Mouse (Mus musculus): ENCODE measurements around the gene Tmco3. TPM values are rescaled to one million over a fixed set of nuclear protein-coding genes. Genes with fewer than 3 reads are reported as not detected.

The Tmco3 gene
- polyA plus RNA-seq, 1 experiment from 2014 or later = 54.7 TPM

GRCm38 (mm10) chr8:13350052-13350451, 62.1 kb downstream of the Tmco3 start:
- H3K4me3 ChIP-seq (replicated peaks) = no peak overlapping the region
- H3K36me3 ChIP-seq = peaks cover 71% of the 10 kb centered on the region
- H3K27me3 ChIP-seq (replicated peaks) = no peaks in the 10 kb centered on the region
- WGBS = 89% methylated on average over 7 of the region's 7 CpGs
- no peak overlapping the region for H3K9ac ChIP-seq (replicated peaks)
- H3K27ac ChIP-seq (replicated peaks) = no peak overlapping the region
- H3K4me1 ChIP-seq = 0 out of 2 replicates have a peak, but pooled peaks cover 5% of the 10 kb centered on the region
- no peak overlapping the region for H3K4me2 ChIP-seq
- H3K9me3 ChIP-seq (replicated peaks) = no peaks in the 10 kb centered on the region
- no peak for ATAC-seq (ENCODE audit: low FRiP score)

GRCm38 (mm10) chr8:13351593-13351992, 63.6 kb downstream of the Tmco3 start:
- Histone ChIP-seq H3K4me1 (0 out of 2 replicates have a peak, but pooled peaks cover 5% of the 10 kb centered on the region), H3K36me3 (peaks cover 70% of the 10 kb centered on the region), H3K9me3 (replicated peaks) (no peaks in the 10 kb centered on the region), H3K27ac (replicated peaks) (no peak overlapping the region), H3K9ac (replicated peaks) (no peak overlapping the region), H3K27me3 (replicated peaks) (no peaks in the 10 kb centered on the region), H3K4me3 (replicated peaks) (no peak overlapping the region), H3K4me2 (no peak overlapping the region)
- no peak for ATAC-seq (ENCODE audit: low FRiP score)
- WGBS = 94% methylated on average over 5 of the region's 5 CpGs

GRCm38 (mm10) chr8:13352601-13353000, 64.6 kb downstream of the Tmco3 start:
- H3K4me3 ChIP-seq (replicated peaks) = no peak overlapping the region
- no peaks in the 10 kb centered on the region for H3K9me3 ChIP-seq (replicated peaks)
- no peak overlapping the region for H3K4me2 ChIP-seq
- 0 out of 2 replicates have a peak, but pooled peaks cover 5% of the 10 kb centered on the region for H3K4me1 ChIP-seq
- ATAC-seq (ENCODE audit: low FRiP score) = no peak
- WGBS = 87% methylated on average over 8 of the region's 8 CpGs
- H3K27ac ChIP-seq (replicated peaks) = no peak overlapping the region
- H3K36me3 ChIP-seq = peaks cover 70% of the 10 kb centered on the region
- H3K9ac ChIP-seq (replicated peaks) = no peak overlapping the region
- H3K27me3 ChIP-seq (replicated peaks) = no peaks in the 10 kb centered on the region

GRCm38 (mm10) chr8:13353155-13353833, 65.3 kb downstream of the Tmco3 start:
- Histone ChIP-seq H3K9ac (replicated peaks) (no peak overlapping the region), H3K27me3 (replicated peaks) (no peaks in the 10 kb centered on the region), H3K36me3 (peaks cover 70% of the 10 kb centered on the region), H3K4me3 (replicated peaks) (no peak overlapping the region), H3K4me1 (0 out of 2 replicates have a peak, but pooled peaks cover 5% of the 10 kb centered on the region), H3K9me3 (replicated peaks) (no peaks in the 10 kb centered on the region), H3K4me2 (no peak overlapping the region), H3K27ac (replicated peaks) (no peak overlapping the region)
- WGBS = 86% methylated on average over 9 of the region's 9 CpGs
- ATAC-seq (ENCODE audit: low FRiP score) = no peak

GRCm38 (mm10) chr8:13353883-13354282, 65.9 kb downstream of the Tmco3 start:
- Histone ChIP-seq H3K4me2 (no peak overlapping the region), H3K9me3 (replicated peaks) (no peaks in the 10 kb centered on the region), H3K27me3 (replicated peaks) (no peaks in the 10 kb centered on the region), H3K36me3 (peaks cover 70% of the 10 kb centered on the region), H3K9ac (replicated peaks) (no peak overlapping the region), H3K27ac (replicated peaks) (no peak overlapping the region), H3K4me1 (0 out of 2 replicates have a peak, but pooled peaks cover 5% of the 10 kb centered on the region), H3K4me3 (replicated peaks) (no peak overlapping the region)
- WGBS = 83% methylated on average over 4 of the region's 4 CpGs
- no peak for ATAC-seq (ENCODE audit: low FRiP score)

GRCm38 (mm10) chr8:13356221-13356620, 68.2 kb downstream of the Tmco3 start:
- H3K36me3 ChIP-seq = peaks cover 69% of the 10 kb centered on the region

GRCm38 (mm10) chr8:13356681-13357080, 68.7 kb downstream of the Tmco3 start:
- Histone ChIP-seq H3K27me3 (replicated peaks) (no peaks in the 10 kb centered on the region), H3K27ac (replicated peaks) (no peak overlapping the region), H3K4me2 (no peak overlapping the region), H3K4me3 (replicated peaks) (no peak overlapping the region), H3K4me1 (0 out of 2 replicates have a peak, but pooled peaks cover 5% of the 10 kb centered on the region), H3K9ac (replicated peaks) (no peak overlapping the region), H3K36me3 (peaks cover 71% of the 10 kb centered on the region), H3K9me3 (replicated peaks) (no peaks in the 10 kb centered on the region)
- ATAC-seq (ENCODE audit: low FRiP score) = no peak
- WGBS = 77% methylated on average over 10 of the region's 10 CpGs

More at GRCm38 (mm10) chr8:13356221-13356620, 68.2 kb downstream of the Tmco3 start:
- 0 out of 2 replicates have a peak, but pooled peaks cover 5% of the 10 kb centered on the region for H3K4me1 ChIP-seq
- H3K9ac ChIP-seq (replicated peaks) = no peak overlapping the region
- 89% methylated on average over 6 of the region's 6 CpGs for WGBS
- no peak overlapping the region for H3K4me2 ChIP-seq
- no peaks in the 10 kb centered on the region for H3K9me3 ChIP-seq (replicated peaks)
- no peaks in the 10 kb centered on the region for H3K27me3 ChIP-seq (replicated peaks)
- no peak for ATAC-seq (ENCODE audit: low FRiP score)
- no peak overlapping the region for H3K27ac ChIP-seq (replicated peaks)
- no peak overlapping the region for H3K4me3 ChIP-seq (replicated peaks)

- Histone ChIP-seq H3K9ac (replicated peaks) (no peak overlapping the region), H3K27me3 (replicated peaks) (no peaks in the 10 kb centered on the region), H3K9me3 (replicated peaks) (no peaks in the 10 kb centered on the region), H3K36me3 (peaks cover 86% of the 10 kb centered on the region), H3K4me1 (no peaks in the 10 kb centered on the region), H3K4me3 (replicated peaks) (no peak overlapping the region), H3K27ac (replicated peaks) (no peak overlapping the region), H3K4me2 (no peak overlapping the region)
- no peak for ATAC-seq (ENCODE audit: low FRiP score)
- 87% methylated on average over 7 of the region's 7 CpGs for WGBS
Measured at GRCm38 (mm10) chr8:13360213-13360612, 72.2 kb downstream of the Tmco3 start.

- no peaks in the 10 kb centered on the region for H3K9me3 ChIP-seq (replicated peaks)
- no peak overlapping the region for H3K4me2 ChIP-seq
- ATAC-seq (ENCODE audit: low FRiP score) = no peak
- H3K27ac ChIP-seq (replicated peaks) = no peak overlapping the region
- WGBS = 97% methylated on average over 6 of the region's 6 CpGs
- H3K9ac ChIP-seq (replicated peaks) = no peak overlapping the region
- no peaks in the 10 kb centered on the region for H3K27me3 ChIP-seq (replicated peaks)
- H3K4me3 ChIP-seq (replicated peaks) = no peak overlapping the region
- peaks cover 87% of the 10 kb centered on the region for H3K36me3 ChIP-seq
- H3K4me1 ChIP-seq = no peaks in the 10 kb centered on the region
Measured at GRCm38 (mm10) chr8:13361865-13362264, 73.9 kb downstream of the Tmco3 start.

Other genes with a start within 250 kb of the Tmco3 start
- gene Proz, start 227.3 kb upstream of the Tmco3 start, polyA plus RNA-seq (2015; fragmentation: Nextera tagmentation; extraction: Ambion mirVana) = 0.59 and 0.67 TPM in 2 replicates
- gene Pcid2, start 182.7 kb upstream of the Tmco3 start, polyA plus RNA-seq (2015; fragmentation: Nextera tagmentation; extraction: Ambion mirVana) = 36.4 and 38.0 TPM in 2 replicates
- 68.1 and 75.6 TPM in 2 replicates for gene Cul4a, start 182.6 kb upstream of the Tmco3 start, polyA plus RNA-seq (2015; fragmentation: Nextera tagmentation; extraction: Ambion mirVana)
- gene Lamp1, start 129.0 kb upstream of the Tmco3 start, polyA plus RNA-seq (2015; fragmentation: Nextera tagmentation; extraction: Ambion mirVana) = 286 and 295 TPM in 2 replicates
- gene Grtp1, start 87.6 kb upstream of the Tmco3 start, polyA plus RNA-seq (2015; fragmentation: Nextera tagmentation; extraction: Ambion mirVana) = 14.4 and 19.0 TPM in 2 replicates
- 1.1 and 1.8 TPM in 2 replicates for gene Adprhl1, start 34.0 kb upstream of the Tmco3 start, polyA plus RNA-seq (2015; fragmentation: Nextera tagmentation; extraction: Ambion mirVana)
- gene Dcun1d2, start 59 bp upstream of the Tmco3 start, polyA plus RNA-seq (2015; fragmentation: Nextera tagmentation; extraction: Ambion mirVana) = 32.9 and 36.5 TPM in 2 replicates
- gene Tfdp1, start 50.6 kb downstream of the Tmco3 start, polyA plus RNA-seq (2015; fragmentation: Nextera tagmentation; extraction: Ambion mirVana) = 88.2 and 113 TPM in 2 replicates
- not detected in 2 replicates for gene Atp4b, start 108.6 kb downstream of the Tmco3 start, polyA plus RNA-seq (2015; fragmentation: Nextera tagmentation; extraction: Ambion mirVana)
- not detected in 2 replicates for gene Grk1, start 116.9 kb downstream of the Tmco3 start, polyA plus RNA-seq (2015; fragmentation: Nextera tagmentation; extraction: Ambion mirVana)
- 2.1 and 2.9 TPM in 2 replicates for gene Tmem255b, start 147.0 kb downstream of the Tmco3 start, polyA plus RNA-seq (2015; fragmentation: Nextera tagmentation; extraction: Ambion mirVana)
- gene Gas6, start 206.3 kb downstream of the Tmco3 start, polyA plus RNA-seq (2015; fragmentation: Nextera tagmentation; extraction: Ambion mirVana) = 59.1 and 88.5 TPM in 2 replicates

Measured in neural tube, embryonic 15.5 days (tissue).